Mouse (Mus musculus): ENCODE results near the gene Slc25a45. TPM values are rescaled to one million over a fixed set of nuclear protein-coding genes. Genes with fewer than 3 reads are reported as not detected.
A peak's percentile ranks its signal among the peaks of the same experiment; 100 is the strongest.

The Slc25a45 gene
- 1.3 and 3.5 TPM in 2 replicates for polyA plus RNA-seq (2011; ENCODE audit: insufficient read length, low read depth, missing spikeins)

- H3K27ac ChIP-seq (ENCODE audit: insufficient read depth, low read length), result peak within 1 kb of the TSS; percentile 74
- peaks cover 2% of the 10 kb centered on the region for H3K4me1 ChIP-seq (ENCODE audit: control insufficient read depth, insufficient read depth, low read length)
- TF ChIP-seq POLR2A (IDR thresholded peaks at IDR 0.05; ENCODE audit: low read depth, low read length), result no peak
- TF ChIP-seq CTCF (IDR thresholded peaks at IDR 0.05; ENCODE audit: borderline replicate concordance, insufficient read depth, low read length), result peak; percentile 95
- no peak within 1 kb of the TSS for H3K4me3 ChIP-seq (ENCODE audit: insufficient read depth, low read length)
Observed at GRCm38 (mm10) chr19:5877618-5878361, at the start of gene Slc25a45. Slc25a45 (plus strand) TSS chr19:5877808.

GRCm38 (mm10) chr19:5828155-5828554 lies 49.5 kb upstream of the Slc25a45 start:
- peaks cover 2% of the 10 kb centered on the region; the same call in 1 of the 2 replicates for H3K4me1 ChIP-seq (ENCODE audit: control insufficient read depth, insufficient read depth, low read length)
- no peak overlapping the region for H3K4me3 ChIP-seq (ENCODE audit: insufficient read depth, low read length)
- no peak for TF ChIP-seq CTCF (IDR thresholded peaks at IDR 0.05; ENCODE audit: borderline replicate concordance, insufficient read depth, low read length)
- peak; percentile 11; the same call in 1 of the 2 replicates for TF ChIP-seq POLR2A (IDR thresholded peaks at IDR 0.05; ENCODE audit: low read depth, low read length)
- peak overlapping the region; percentile 28; the same call in 1 of the 2 replicates for H3K27ac ChIP-seq (ENCODE audit: insufficient read depth, low read length)

GRCm38 (mm10) chr19:5828905-5829304 lies 48.7 kb upstream of the Slc25a45 start:
- H3K4me3 ChIP-seq (ENCODE audit: insufficient read depth, low read length), result no peak overlapping the region
- TF ChIP-seq POLR2A (IDR thresholded peaks at IDR 0.05; ENCODE audit: low read depth, low read length), result peak; percentile 54
- TF ChIP-seq CTCF (IDR thresholded peaks at IDR 0.05; ENCODE audit: borderline replicate concordance, insufficient read depth, low read length), result no peak
- H3K4me1 ChIP-seq (ENCODE audit: control insufficient read depth, insufficient read depth, low read length), result peaks cover 2% of the 10 kb centered on the region; the same call in 1 of the 2 replicates

GRCm38 (mm10) chr19:5829958-5830615 lies 47.5 kb upstream of the Slc25a45 start:
- TF ChIP-seq POLR2A (IDR thresholded peaks at IDR 0.05; ENCODE audit: low read depth, low read length) (peak; percentile 45; the same call in 1 of the 2 replicates), CTCF (IDR thresholded peaks at IDR 0.05; ENCODE audit: borderline replicate concordance, insufficient read depth, low read length) (no peak)
- Histone ChIP-seq H3K27ac (ENCODE audit: insufficient read depth, low read length) (peak overlapping the region; percentile 16; the same call in 1 of the 2 replicates), H3K4me1 (ENCODE audit: control insufficient read depth, insufficient read depth, low read length) (peaks cover 2% of the 10 kb centered on the region; the same call in 1 of the 2 replicates), H3K4me3 (ENCODE audit: insufficient read depth, low read length) (no peak overlapping the region)

More at GRCm38 (mm10) chr19:5828905-5829304, 48.7 kb upstream of the Slc25a45 start:
- no peak overlapping the region for H3K27ac ChIP-seq (ENCODE audit: insufficient read depth, low read length)

- H3K27ac ChIP-seq (ENCODE audit: insufficient read depth, low read length), result peak overlapping the region; percentile 16; the same call in 1 of the 2 replicates
- peaks cover 2% of the 10 kb centered on the region; the same call in 1 of the 2 replicates for H3K4me1 ChIP-seq (ENCODE audit: control insufficient read depth, insufficient read depth, low read length)
- H3K4me3 ChIP-seq (ENCODE audit: insufficient read depth, low read length), result no peak overlapping the region
- TF ChIP-seq POLR2A (IDR thresholded peaks at IDR 0.05; ENCODE audit: low read depth, low read length) (peak; percentile 60), CTCF (IDR thresholded peaks at IDR 0.05; ENCODE audit: borderline replicate concordance, insufficient read depth, low read length) (no peak)
Observed at GRCm38 (mm10) chr19:5830776-5831175, 46.8 kb upstream of the Slc25a45 start.

GRCm38 (mm10) chr19:5831224-5831957 lies 46.2 kb upstream of the Slc25a45 start:
- TF ChIP-seq POLR2A (IDR thresholded peaks at IDR 0.05; ENCODE audit: low read depth, low read length) (peak; percentile 51), CTCF (IDR thresholded peaks at IDR 0.05; ENCODE audit: borderline replicate concordance, insufficient read depth, low read length) (no peak)
- Histone ChIP-seq H3K27ac (ENCODE audit: insufficient read depth, low read length) (peak overlapping the region; percentile 6; the same call in 1 of the 2 replicates), H3K4me1 (ENCODE audit: control insufficient read depth, insufficient read depth, low read length) (peaks cover 2% of the 10 kb centered on the region; the same call in 1 of the 2 replicates), H3K4me3 (ENCODE audit: insufficient read depth, low read length) (no peak overlapping the region)

- TF ChIP-seq CTCF (IDR thresholded peaks at IDR 0.05; ENCODE audit: borderline replicate concordance, insufficient read depth, low read length), result no peak
- peak; percentile 59 for TF ChIP-seq POLR2A (IDR thresholded peaks at IDR 0.05; ENCODE audit: low read depth, low read length)
- H3K4me3 ChIP-seq (ENCODE audit: insufficient read depth, low read length), result no peak overlapping the region
- peak overlapping the region; percentile 6 for H3K27ac ChIP-seq (ENCODE audit: insufficient read depth, low read length)
- H3K4me1 ChIP-seq (ENCODE audit: control insufficient read depth, insufficient read depth, low read length), result peaks cover 2% of the 10 kb centered on the region; the same call in 1 of the 2 replicates
Observed at GRCm38 (mm10) chr19:5831958-5832320, 45.7 kb upstream of the Slc25a45 start.

GRCm38 (mm10) chr19:5832326-5832725 lies 45.3 kb upstream of the Slc25a45 start:
- peaks cover 2% of the 10 kb centered on the region; the same call in 1 of the 2 replicates for H3K4me1 ChIP-seq (ENCODE audit: control insufficient read depth, insufficient read depth, low read length)
- peak overlapping the region; percentile 59; the same call in 1 of the 2 replicates for H3K27ac ChIP-seq (ENCODE audit: insufficient read depth, low read length)
- TF ChIP-seq CTCF (IDR thresholded peaks at IDR 0.05; ENCODE audit: borderline replicate concordance, insufficient read depth, low read length) (no peak), POLR2A (IDR thresholded peaks at IDR 0.05; ENCODE audit: low read depth, low read length) (no peak; the same call in none of the 2 replicates)
- no peak overlapping the region for H3K4me3 ChIP-seq (ENCODE audit: insufficient read depth, low read length)
